Mouse (Mus musculus): ENCODE data around the gene Slc2a1. TPM values are rescaled to one million over a fixed set of nuclear protein-coding genes. Genes with fewer than 3 reads are reported as not detected.

The Slc2a1 gene
- total RNA-seq, 2 experiments from 2014 or later: 10.2 to 12.4 TPM

DNA sequence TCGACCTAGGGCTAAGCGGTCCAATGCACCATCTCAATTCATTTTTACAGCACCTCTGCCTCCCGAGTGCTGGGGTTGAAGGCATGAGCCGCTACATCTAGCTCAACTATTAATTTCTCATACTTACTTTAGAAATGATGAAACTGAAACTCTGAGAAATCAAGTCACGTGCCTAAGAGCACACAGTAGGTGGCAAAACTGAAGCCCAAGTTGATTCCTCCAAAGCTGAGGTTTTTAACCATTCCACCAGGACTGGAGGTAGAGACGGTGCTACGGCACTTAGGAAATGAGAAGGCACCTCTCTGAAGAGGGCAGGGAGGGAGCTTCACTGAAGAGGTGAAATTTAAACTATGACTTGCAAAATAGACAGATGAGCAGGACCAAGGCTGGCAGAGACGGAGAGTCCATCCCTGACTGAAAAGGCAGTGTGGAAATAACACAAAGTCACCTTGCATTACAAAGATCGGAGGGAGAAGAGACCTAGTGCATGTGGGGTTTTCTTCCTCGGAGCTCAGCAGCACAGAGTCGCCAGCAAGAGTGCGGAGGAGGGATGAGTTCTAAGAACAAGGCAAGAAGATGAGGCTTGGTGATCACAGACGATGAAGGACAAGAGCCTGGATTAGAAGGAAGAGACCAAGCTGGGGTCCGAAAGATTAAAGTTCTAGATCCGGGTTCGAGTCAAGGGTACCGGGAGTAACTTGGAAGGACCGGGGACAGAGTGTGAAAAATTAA lies 64.6 kb downstream of the Slc2a1 start:
- ATAC-seq (replicated peaks; ENCODE audit: poor library complexity, severe bottlenecking): 0 out of 2 replicates have a peak, but pooled peaks have one; percentile 4

GRCm38 (mm10) chr4:119173851-119174453 lies 65.4 kb downstream of the Slc2a1 start, which contains the start of gene Zfp691:
TSS of gene Zfp691 (minus strand) at chr4:119174195.
- ATAC-seq (replicated peaks; ENCODE audit: poor library complexity, severe bottlenecking): peak; percentile 97

GRCm38 (mm10) chr4:119177702-119178101 lies 69.2 kb downstream of the Slc2a1 start:
- peak; percentile 21 for ATAC-seq (replicated peaks; ENCODE audit: poor library complexity, severe bottlenecking)

DNA sequence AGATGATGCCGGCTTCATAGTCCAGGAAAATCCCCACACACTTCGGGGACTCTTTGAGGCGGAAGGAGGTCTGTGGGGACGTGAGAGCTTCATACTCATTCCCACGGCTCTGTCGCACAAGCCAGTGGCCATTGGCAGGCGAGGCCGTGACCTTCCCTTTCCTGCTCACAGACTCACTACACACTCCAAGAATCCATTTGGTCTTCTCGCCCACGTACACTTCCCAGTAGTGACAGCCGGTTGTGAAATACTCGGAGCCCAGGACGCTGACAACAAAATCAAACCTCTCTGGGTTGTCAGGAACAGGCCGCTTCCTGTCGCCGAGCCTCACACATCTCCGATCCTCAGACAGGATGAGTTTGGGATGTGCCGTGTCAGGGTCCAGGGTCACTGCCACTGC lies 69.8 kb downstream of the Slc2a1 start:
- ATAC-seq (replicated peaks; ENCODE audit: poor library complexity, severe bottlenecking): no peak

GRCm38 (mm10) chr4:119180133-119180707 lies 71.7 kb downstream of the Slc2a1 start:
- no peak for ATAC-seq (replicated peaks; ENCODE audit: poor library complexity, severe bottlenecking)

DNA sequence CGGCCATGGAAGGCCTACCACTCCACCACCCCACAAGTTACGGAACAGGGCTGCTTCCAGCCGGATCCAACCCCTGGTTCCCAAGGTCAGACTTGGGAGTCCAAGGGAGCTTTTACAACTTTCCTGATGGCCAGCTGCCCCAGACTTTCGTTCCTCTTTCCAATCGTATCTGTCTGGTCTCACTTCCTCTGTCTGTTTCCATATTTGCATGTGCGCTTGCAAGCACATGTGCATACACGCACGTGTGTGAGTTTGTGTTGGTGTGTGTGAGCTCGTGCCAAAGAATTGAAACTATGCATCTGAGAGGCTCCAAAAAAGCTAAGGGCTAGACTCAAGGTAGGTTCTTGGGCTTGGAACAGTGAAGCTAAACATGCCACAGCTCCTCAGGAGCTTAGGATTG lies 72.9 kb downstream of the Slc2a1 start:
- peak; percentile 89 for ATAC-seq (replicated peaks; ENCODE audit: poor library complexity, severe bottlenecking)

GRCm38 (mm10) chr4:119183525-119183924 lies 75.0 kb downstream of the Slc2a1 start:
- ATAC-seq (replicated peaks; ENCODE audit: poor library complexity, severe bottlenecking): no peak

DNA sequence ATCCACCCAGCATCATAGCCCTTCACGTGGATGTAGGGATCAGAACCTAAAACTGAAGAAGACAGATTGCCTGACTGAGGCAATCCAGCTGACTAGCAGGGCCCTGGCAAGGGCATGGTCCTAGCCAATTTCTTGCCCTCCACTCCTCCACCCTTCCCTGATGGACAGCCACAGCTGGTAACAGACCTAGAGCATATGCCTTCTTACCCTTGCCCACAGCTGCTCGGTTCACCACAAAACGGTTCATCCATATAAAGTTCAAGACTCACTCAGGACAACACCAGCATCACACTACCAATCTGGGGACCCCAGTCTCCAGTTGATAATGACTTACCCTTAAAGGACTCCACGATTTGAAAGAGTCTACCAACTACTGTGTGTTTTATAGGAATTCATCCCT lies 77.3 kb downstream of the Slc2a1 start:
- no peak for ATAC-seq (replicated peaks; ENCODE audit: poor library complexity, severe bottlenecking)

Other genes with a start within 250 kb of the Slc2a1 start
- not detected in 2 replicates for gene Olfr1331, start 244.1 kb upstream of the Slc2a1 start, total RNA-seq (2014; fragmentation: Nextera tagmentation)
- gene Olfr1331, start 244.1 kb upstream of the Slc2a1 start, total RNA-seq (2017): not detected in 2 replicates
- gene Olfr1330, start 220.1 kb upstream of the Slc2a1 start, total RNA-seq (2014; fragmentation: Nextera tagmentation): not detected in 2 replicates
- gene Olfr1330, start 220.1 kb upstream of the Slc2a1 start, total RNA-seq (2017): not detected in 2 replicates
- not detected in 2 replicates for gene Olfr1329, start 191.2 kb upstream of the Slc2a1 start, total RNA-seq (2014; fragmentation: Nextera tagmentation)
- gene Olfr1329, start 191.2 kb upstream of the Slc2a1 start, total RNA-seq (2017): not detected in 2 replicates
- not detected in 2 replicates for gene Olfr1328, start 170.1 kb upstream of the Slc2a1 start, total RNA-seq (2014; fragmentation: Nextera tagmentation)
- not detected in 2 replicates for gene Olfr1328, start 170.1 kb upstream of the Slc2a1 start, total RNA-seq (2017)
- not detected in 2 replicates for gene Lao1, start 147.1 kb upstream of the Slc2a1 start, total RNA-seq (2014; fragmentation: Nextera tagmentation)
- gene Lao1, start 147.1 kb upstream of the Slc2a1 start, total RNA-seq (2017): not detected in 2 replicates
- 1.3 and 2.4 TPM in 2 replicates for gene Zfp691, start 65.5 kb downstream of the Slc2a1 start, total RNA-seq (2014; fragmentation: Nextera tagmentation)
- gene Zfp691, start 65.5 kb downstream of the Slc2a1 start, total RNA-seq (2017): 2.4 and 4.5 TPM in 2 replicates
- gene Ermap, start 81.3 kb downstream of the Slc2a1 start, total RNA-seq (2014; fragmentation: Nextera tagmentation): 0.36 and 0.52 TPM in 2 replicates
- gene Ermap, start 81.3 kb downstream of the Slc2a1 start, total RNA-seq (2017): 0.26 and 2.4 TPM in 2 replicates
- 15.7 and 54.8 TPM in 2 replicates for gene Svbp, start 86.6 kb downstream of the Slc2a1 start, total RNA-seq (2014; fragmentation: Nextera tagmentation)
- 23.4 and 125 TPM in 2 replicates for gene Svbp, start 86.6 kb downstream of the Slc2a1 start, total RNA-seq (2017)
- gene Tmem269, start 109.5 kb downstream of the Slc2a1 start, total RNA-seq (2014; fragmentation: Nextera tagmentation): not detected in 2 replicates
- gene Tmem269, start 109.5 kb downstream of the Slc2a1 start, total RNA-seq (2017): not detected in 2 replicates
- gene AU022252, start 124.0 kb downstream of the Slc2a1 start, total RNA-seq (2014; fragmentation: Nextera tagmentation): 5.3 and 11.2 TPM in 2 replicates
- gene AU022252, start 124.0 kb downstream of the Slc2a1 start, total RNA-seq (2017): 9.3 and 23.6 TPM in 2 replicates
- gene P3h1, start 124.2 kb downstream of the Slc2a1 start, total RNA-seq (2014; fragmentation: Nextera tagmentation): 14.0 and 14.7 TPM in 2 replicates
- 14.7 and 15.9 TPM in 2 replicates for gene P3h1, start 124.2 kb downstream of the Slc2a1 start, total RNA-seq (2017)
- not detected in 2 replicates for gene Cldn19, start 146.7 kb downstream of the Slc2a1 start, total RNA-seq (2014; fragmentation: Nextera tagmentation)
- not detected in 2 replicates for gene Cldn19, start 146.7 kb downstream of the Slc2a1 start, total RNA-seq (2017)
- 1,162 and 1,300 TPM in 2 replicates for gene Ybx1, start 185.9 kb downstream of the Slc2a1 start, total RNA-seq (2014; fragmentation: Nextera tagmentation)
- gene Ybx1, start 185.9 kb downstream of the Slc2a1 start, total RNA-seq (2017): 1,625 and 1,634 TPM in 2 replicates
- gene Ppih, start 211.8 kb downstream of the Slc2a1 start, total RNA-seq (2014; fragmentation: Nextera tagmentation): 107 and 136 TPM in 2 replicates
- gene Ppih, start 211.8 kb downstream of the Slc2a1 start, total RNA-seq (2017): 163 and 172 TPM in 2 replicates